Mouse (Mus musculus) CH12.LX (cell line): Measurements from ENCODE around the gene Arhgap31.

Experiments
- EP300 ChIP-seq: IDR thresholded peaks from 2 replicates; pipeline ENCODE4 v1.6.1; 2011; ENCODE audit warnings: low read length, improper control_type of control experiment
- MYC ChIP-seq: IDR thresholded peaks from 2 replicates; pipeline ENCODE4 v1.6.1; 2011; ENCODE audit warnings: low read depth, mild to moderate bottlenecking, improper control_type of control experiment, low read length
- USF1 ChIP-seq: IDR thresholded peaks from 2 replicates; pipeline ENCODE4 v1.6.1; 2014; ENCODE audit warnings: low read depth, mild to moderate bottlenecking, inconsistent platforms, low read length, improper control_type of control experiment

- no peak for TF ChIP-seq MYC
- no peak for TF ChIP-seq USF1
- TF ChIP-seq EP300, result no peak
Observed at GRCm38 (mm10) chr16:38598986-38599680, 113.9 kb downstream of the Arhgap31 start.
